Mouse (Mus musculus): ENCODE measurements around the gene N4bp3. TPM values are rescaled to one million over a fixed set of nuclear protein-coding genes. Genes with fewer than 3 reads are reported as not detected.
"Not testable (repeated sequence)": the region's sequence is repeated elsewhere in the genome, so short reads cannot be mapped to it uniquely, and the experiment has no call there.

Gene N4bp3
- polyA plus RNA-seq, 1 experiment from 2014 or later: 11.8 TPM

GRCm38 (mm10) chr11:51622971-51623491 lies 27.6 kb downstream of the N4bp3 start:
- H3K4me2 ChIP-seq (replicated peaks): no peak overlapping the region
- no peaks in the 10 kb centered on the region for H3K9me3 ChIP-seq
- 90% methylated on average over 7 of the region's 7 CpGs for WGBS
- no peaks in the 10 kb centered on the region for H3K27me3 ChIP-seq
- no peak overlapping the region for H3K27ac ChIP-seq (replicated peaks)
- no peak overlapping the region for H3K9ac ChIP-seq (replicated peaks)
- H3K4me1 ChIP-seq: peaks cover 12% of the 10 kb centered on the region
- H3K36me3 ChIP-seq: peaks cover 68% of the 10 kb centered on the region
- ATAC-seq (ENCODE audit: low FRiP score, low read depth): no peak
- H3K4me3 ChIP-seq: no peak overlapping the region

GRCm38 (mm10) chr11:51621776-51622175 lies 28.9 kb downstream of the N4bp3 start:
- Histone ChIP-seq H3K4me3 (no peak overlapping the region), H3K27ac (replicated peaks) (no peak overlapping the region), H3K9me3 (no peaks in the 10 kb centered on the region), H3K9ac (replicated peaks) (no peak overlapping the region), H3K4me2 (replicated peaks) (no peak overlapping the region), H3K4me1 (peaks cover 12% of the 10 kb centered on the region), H3K27me3 (no peaks in the 10 kb centered on the region), H3K36me3 (peaks cover 55% of the 10 kb centered on the region)
- no peak for ATAC-seq (ENCODE audit: low FRiP score, low read depth)
- 100% methylated on average over 2 of the region's 2 CpGs for WGBS

GRCm38 (mm10) chr11:51620084-51620483 lies 30.6 kb downstream of the N4bp3 start:
- Histone ChIP-seq H3K9me3 (no peaks in the 10 kb centered on the region), H3K27me3 (no peaks in the 10 kb centered on the region), H3K4me3 (peak overlapping the region; percentile 89), H3K27ac (replicated peaks) (no peak overlapping the region), H3K4me2 (replicated peaks) (peak overlapping the region; percentile 72), H3K9ac (replicated peaks) (peak overlapping the region; percentile 68), H3K36me3 (peaks cover 39% of the 10 kb centered on the region), H3K4me1 (peaks cover 21% of the 10 kb centered on the region)
- under 1% methylated on average over 11 of the region's 11 CpGs for WGBS
- no peak for ATAC-seq (ENCODE audit: low FRiP score, low read depth)

- Histone ChIP-seq H3K27ac (replicated peaks) (no peak within 1 kb of the TSS), H3K4me1 (peaks cover 22% of the 10 kb centered on the region), H3K4me2 (replicated peaks) (peak within 1 kb of the TSS; percentile 72), H3K9me3 (no peaks in the 10 kb centered on the region), H3K4me3 (peak within 1 kb of the TSS; percentile 89), H3K27me3 (0 out of 2 replicates have a peak, but pooled peaks cover 4% of the 10 kb centered on the region), H3K9ac (replicated peaks) (peak within 1 kb of the TSS; percentile 68), H3K36me3 (peaks cover 34% of the 10 kb centered on the region)
- ATAC-seq (ENCODE audit: low FRiP score, low read depth): peak; percentile 96
- WGBS: 1% methylated on average over 51 of the region's 51 CpGs
These were observed 31.1 kb downstream of the N4bp3 start, which contains the start of gene Nhp2 for GRCm38 (mm10) chr11:51619409-51620060. Gene Nhp2, plus strand, starts transcription at chr11:51619735.

- no peak overlapping the region for H3K27ac ChIP-seq (replicated peaks)
- 0 out of 2 replicates have a peak, but pooled peaks cover 4% of the 10 kb centered on the region for H3K27me3 ChIP-seq
- H3K4me3 ChIP-seq: peak overlapping the region; percentile 89
- peak overlapping the region; percentile 72 for H3K4me2 ChIP-seq (replicated peaks)
- H3K4me1 ChIP-seq: peaks cover 22% of the 10 kb centered on the region
- H3K9ac ChIP-seq (replicated peaks): no peak overlapping the region
- WGBS: 52% methylated on average over 8 of the region's 8 CpGs
- no peaks in the 10 kb centered on the region for H3K9me3 ChIP-seq
- H3K36me3 ChIP-seq: peaks cover 28% of the 10 kb centered on the region
- peak; percentile 60 for ATAC-seq (ENCODE audit: low FRiP score, low read depth)
These were observed 31.7 kb downstream of the N4bp3 start for GRCm38 (mm10) chr11:51618894-51619408.

GRCm38 (mm10) chr11:51617693-51618092 lies 32.9 kb downstream of the N4bp3 start:
- Histone ChIP-seq H3K27ac (replicated peaks) (no peak overlapping the region), H3K9me3 (no peaks in the 10 kb centered on the region)
- ATAC-seq (ENCODE audit: low FRiP score, low read depth): no peak

GRCm38 (mm10) chr11:51616113-51616512 lies 34.5 kb downstream of the N4bp3 start:
- 95% methylated on average over 7 of the region's 7 CpGs for WGBS
- peak overlapping the region; percentile 31; the same call in 1 of the 2 replicates for H3K9ac ChIP-seq (replicated peaks)
- peak overlapping the region; percentile 24; the same call in 1 of the 2 replicates for H3K4me3 ChIP-seq
- not testable (repeated sequence) for H3K27me3 ChIP-seq; ATAC-seq (ENCODE audit: low FRiP score, low read depth); H3K27ac ChIP-seq (replicated peaks); H3K36me3 ChIP-seq; H3K9me3 ChIP-seq
- peak overlapping the region; percentile 54 for H3K4me2 ChIP-seq (replicated peaks)
- H3K4me1 ChIP-seq: peaks cover 21% of the 10 kb centered on the region

More at GRCm38 (mm10) chr11:51617693-51618092, 32.9 kb downstream of the N4bp3 start:
- Histone ChIP-seq H3K9ac (replicated peaks) (no peak overlapping the region), H3K4me2 (replicated peaks) (no peak overlapping the region), H3K4me3 (no peak overlapping the region), H3K4me1 (peaks cover 22% of the 10 kb centered on the region), H3K36me3 (peaks cover 15% of the 10 kb centered on the region), H3K27me3 (0 out of 2 replicates have a peak, but pooled peaks cover 4% of the 10 kb centered on the region)
- WGBS: 6% methylated on average over 4 of the region's 4 CpGs

- Histone ChIP-seq H3K27me3 (0 out of 2 replicates have a peak, but pooled peaks cover 4% of the 10 kb centered on the region), H3K4me3 (peak overlapping the region; percentile 24), H3K36me3 (no peaks in the 10 kb centered on the region), H3K9ac (replicated peaks) (peak overlapping the region; percentile 31), H3K27ac (replicated peaks) (no peak overlapping the region), H3K4me1 (peaks cover 16% of the 10 kb centered on the region), H3K4me2 (replicated peaks) (peak overlapping the region; percentile 54), H3K9me3 (no peaks in the 10 kb centered on the region)
- no peak for ATAC-seq (ENCODE audit: low FRiP score, low read depth)
- 6% methylated on average over 14 of the region's 14 CpGs for WGBS
These were observed 35.0 kb downstream of the N4bp3 start for GRCm38 (mm10) chr11:51615601-51616000.

- H3K4me2 ChIP-seq (replicated peaks): peak overlapping the region; percentile 54
- no peak for ATAC-seq (ENCODE audit: low FRiP score, low read depth)
- H3K27ac ChIP-seq (replicated peaks): no peak overlapping the region
- H3K4me3 ChIP-seq: peak overlapping the region; percentile 24; the same call in 1 of the 2 replicates
- no peaks in the 10 kb centered on the region for H3K9me3 ChIP-seq
- H3K27me3 ChIP-seq: 0 out of 2 replicates have a peak, but pooled peaks cover 4% of the 10 kb centered on the region
- peaks cover 11% of the 10 kb centered on the region for H3K4me1 ChIP-seq
- 55% methylated on average over 7 of the region's 7 CpGs for WGBS
- H3K9ac ChIP-seq (replicated peaks): peak overlapping the region; percentile 31; the same call in 1 of the 2 replicates
- H3K36me3 ChIP-seq: no peaks in the 10 kb centered on the region
These were observed 35.5 kb downstream of the N4bp3 start for GRCm38 (mm10) chr11:51615129-51615528.

- Histone ChIP-seq H3K9ac (replicated peaks) (no peak overlapping the region), H3K4me2 (replicated peaks) (no peak overlapping the region), H3K27ac (replicated peaks) (no peak overlapping the region), H3K27me3 (0 out of 2 replicates have a peak, but pooled peaks cover 4% of the 10 kb centered on the region), H3K4me3 (no peak overlapping the region), H3K9me3 (no peaks in the 10 kb centered on the region), H3K36me3 (no peaks in the 10 kb centered on the region), H3K4me1 (peaks cover 10% of the 10 kb centered on the region)
- no peak for ATAC-seq (ENCODE audit: low FRiP score, low read depth)
- 85% methylated on average over 8 of the region's 8 CpGs for WGBS
These were observed 36.4 kb downstream of the N4bp3 start for GRCm38 (mm10) chr11:51614256-51614655.

- ATAC-seq (ENCODE audit: low FRiP score, low read depth): not testable (repeated sequence)
These were observed 40.7 kb downstream of the N4bp3 start for GRCm38 (mm10) chr11:51609940-51610339.

GRCm38 (mm10) chr11:51609266-51609909 lies 41.3 kb downstream of the N4bp3 start:
- no peak for ATAC-seq (ENCODE audit: low FRiP score, low read depth)

More at GRCm38 (mm10) chr11:51609940-51610339, 40.7 kb downstream of the N4bp3 start:
- not testable (repeated sequence) for H3K36me3 ChIP-seq; H3K4me3 ChIP-seq; H3K9me3 ChIP-seq; H3K4me2 ChIP-seq (replicated peaks); H3K27me3 ChIP-seq; H3K27ac ChIP-seq (replicated peaks); H3K9ac ChIP-seq (replicated peaks)
- 93% methylated on average over 5 of the region's 5 CpGs for WGBS
- peaks cover 10% of the 10 kb centered on the region for H3K4me1 ChIP-seq

More at GRCm38 (mm10) chr11:51609266-51609909, 41.3 kb downstream of the N4bp3 start:
- H3K9me3 ChIP-seq: no peaks in the 10 kb centered on the region
- no peak overlapping the region for H3K4me2 ChIP-seq (replicated peaks)
- H3K27me3 ChIP-seq: no peaks in the 10 kb centered on the region
- WGBS: 82% methylated on average over 3 of the region's 3 CpGs
- no peak overlapping the region for H3K27ac ChIP-seq (replicated peaks)
- no peak overlapping the region for H3K4me3 ChIP-seq
- H3K9ac ChIP-seq (replicated peaks): no peak overlapping the region
- peaks cover 11% of the 10 kb centered on the region for H3K36me3 ChIP-seq
- H3K4me1 ChIP-seq: peaks cover 16% of the 10 kb centered on the region

Data from midbrain, embryonic 12.5 days (tissue).